Mouse (Mus musculus): Measurements from ENCODE around the gene Mrps25.
A peak's percentile ranks its signal among the peaks of the same experiment; 100 is the strongest.

Gene Mrps25

DNA sequence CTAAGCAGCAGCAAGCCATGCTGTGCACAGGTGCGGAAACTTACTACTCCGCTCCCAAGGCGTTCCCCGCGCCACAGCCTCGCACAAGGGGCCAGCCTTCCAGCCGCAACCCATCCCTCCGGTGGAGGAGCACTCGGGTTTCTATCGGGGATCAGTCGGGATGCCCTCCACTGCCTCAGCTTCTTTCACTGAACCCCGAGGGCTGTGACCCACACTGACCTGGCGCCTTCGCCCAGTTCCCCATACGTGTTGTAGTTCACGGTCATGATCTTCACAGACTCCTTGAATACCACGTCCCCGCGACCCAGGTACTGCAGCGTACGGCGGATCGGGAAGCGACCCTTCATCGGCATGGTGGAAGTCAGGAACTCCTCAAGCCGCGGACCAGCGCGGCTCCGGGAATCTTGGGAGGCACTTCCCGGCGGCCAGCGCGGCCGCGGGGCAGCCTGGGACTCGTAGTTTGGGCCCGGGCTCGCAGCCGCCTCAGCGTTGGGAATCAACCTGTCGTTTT, at the start of gene Mrps25:
TSS of gene Mrps25 (minus strand) at position 413 of the 511 bp plus-strand sequence.
- peak; percentile 12 to 45 for DNase-seq (ENCODE audit: low spot score in 2 of 2)

DNA sequence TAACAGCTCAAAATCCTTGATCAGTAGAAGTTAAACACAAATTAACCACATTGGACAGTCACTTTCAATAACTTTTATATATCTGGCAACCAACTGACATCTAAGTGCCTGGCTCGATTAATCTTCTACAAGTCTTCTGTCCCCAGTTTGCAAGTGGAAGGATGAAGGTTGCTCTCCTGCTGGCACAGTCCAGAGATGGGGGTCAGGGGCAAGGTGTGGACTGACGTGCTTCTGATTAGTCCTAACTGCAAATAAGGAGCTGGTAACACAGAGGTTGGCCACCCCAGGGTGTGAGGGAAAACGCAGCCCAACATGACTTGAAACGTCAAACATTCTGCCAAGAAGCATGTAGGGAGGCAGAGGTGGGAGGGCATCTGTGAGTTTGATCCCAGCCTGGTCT, 47.9 kb upstream of the Mrps25 start:
- no peak for DNase-seq (ENCODE audit: low spot score in 2 of 2)

DNA sequence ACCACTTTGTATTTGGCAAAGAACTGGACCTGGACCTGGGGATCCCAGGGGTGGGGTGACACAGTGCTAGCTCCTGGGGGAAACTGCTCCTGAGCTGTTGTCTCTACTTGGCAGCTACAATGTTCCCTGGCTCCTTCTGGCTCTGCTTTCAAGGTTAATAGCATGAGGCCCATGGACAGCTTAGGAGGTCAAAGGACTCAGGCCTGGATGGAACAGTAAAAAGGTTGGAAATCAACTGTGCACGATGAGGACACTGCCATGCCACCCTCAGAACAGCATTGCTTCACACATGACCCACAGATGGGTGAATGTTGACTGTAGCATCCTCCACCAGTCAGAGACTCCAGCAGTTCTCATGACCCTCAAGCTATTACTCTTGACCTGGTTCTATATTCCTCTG, 47.5 kb upstream of the Mrps25 start:
- no peak for DNase-seq (ENCODE audit: low spot score in 2 of 2)

DNA sequence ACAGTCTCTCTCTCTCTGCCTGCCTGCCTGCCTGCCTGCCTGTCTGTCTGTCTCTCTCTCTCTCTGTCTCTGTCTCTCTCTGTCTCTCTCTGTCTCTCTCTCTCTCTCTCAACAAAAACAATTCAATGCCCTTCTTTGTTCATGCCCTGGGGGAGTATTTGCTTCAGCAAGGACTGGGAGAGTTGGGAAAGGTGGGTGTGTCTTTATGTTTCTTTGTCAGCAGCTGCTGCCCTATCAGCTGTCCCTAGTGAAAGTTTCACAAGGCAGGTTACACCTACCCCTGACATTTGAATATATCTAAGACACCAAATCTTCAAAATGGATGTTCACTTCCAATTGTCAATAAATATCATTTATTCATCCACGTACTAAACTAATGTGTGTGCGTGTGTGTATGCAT, 45.8 kb upstream of the Mrps25 start:
- DNase-seq (ENCODE audit: low spot score in 2 of 2), result no peak

DNA sequence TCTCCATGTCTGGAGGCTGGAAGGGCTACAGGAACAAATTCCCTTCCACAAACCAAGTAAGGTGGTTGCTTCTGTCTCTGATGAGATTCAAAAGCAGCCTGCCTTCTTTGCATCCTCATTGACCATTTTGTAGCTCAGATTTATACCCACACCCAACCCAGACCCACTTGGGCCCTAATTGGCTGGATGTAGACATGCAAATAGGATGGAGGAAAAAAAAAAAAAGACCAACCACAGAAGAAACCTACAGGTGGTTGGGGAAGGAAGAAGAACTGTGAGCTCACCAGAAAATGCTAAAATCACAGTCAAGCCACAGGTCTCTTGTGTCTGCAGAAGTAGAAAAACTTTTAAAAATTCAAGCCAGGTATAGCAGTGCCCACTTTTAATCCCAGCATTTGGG, 45.3 kb upstream of the Mrps25 start:
- DNase-seq (ENCODE audit: low spot score in 2 of 2), result no peak

DNA sequence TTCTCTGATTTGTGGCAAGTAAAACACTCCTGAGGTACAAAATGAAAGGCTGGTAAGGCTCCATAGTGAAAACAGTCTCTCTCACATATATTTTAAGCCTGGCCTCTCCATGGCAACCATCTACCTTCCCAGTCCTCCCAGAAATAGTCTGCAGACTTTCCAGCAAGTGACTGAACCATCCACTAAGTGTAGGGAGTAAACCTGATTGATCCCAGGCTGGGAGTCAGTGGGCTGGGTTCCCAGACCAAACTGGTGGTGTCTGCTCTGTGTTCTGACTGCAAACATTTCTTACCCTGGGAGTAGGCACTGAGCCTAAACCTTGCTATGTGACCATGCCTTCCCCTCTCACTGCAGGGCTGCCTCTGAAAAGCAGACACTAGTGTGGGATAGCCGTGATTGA, 41.1 kb upstream of the Mrps25 start:
- no peak for DNase-seq (ENCODE audit: low spot score in 2 of 2)

DNA sequence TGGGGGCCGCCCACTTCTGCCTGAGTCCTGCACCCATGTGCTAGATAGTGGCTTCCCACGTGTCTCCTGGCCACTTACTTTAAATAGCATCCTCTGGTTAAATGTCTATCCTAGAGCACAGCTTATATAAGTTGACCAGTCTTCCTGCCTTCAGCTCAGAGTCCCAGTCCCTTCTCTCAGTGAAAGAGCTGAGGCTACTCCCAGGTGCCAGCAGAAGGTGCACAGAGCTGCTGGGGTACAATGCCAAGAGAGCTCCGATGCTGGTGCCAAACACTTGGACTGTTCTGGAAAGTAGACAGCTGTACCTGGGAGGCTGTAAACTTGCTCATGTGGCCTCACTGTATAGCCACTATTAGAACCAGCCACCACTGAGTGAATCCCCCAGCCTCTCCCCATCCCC, 38.2 kb upstream of the Mrps25 start:
- no peak for DNase-seq (ENCODE audit: low spot score in 2 of 2)

DNA sequence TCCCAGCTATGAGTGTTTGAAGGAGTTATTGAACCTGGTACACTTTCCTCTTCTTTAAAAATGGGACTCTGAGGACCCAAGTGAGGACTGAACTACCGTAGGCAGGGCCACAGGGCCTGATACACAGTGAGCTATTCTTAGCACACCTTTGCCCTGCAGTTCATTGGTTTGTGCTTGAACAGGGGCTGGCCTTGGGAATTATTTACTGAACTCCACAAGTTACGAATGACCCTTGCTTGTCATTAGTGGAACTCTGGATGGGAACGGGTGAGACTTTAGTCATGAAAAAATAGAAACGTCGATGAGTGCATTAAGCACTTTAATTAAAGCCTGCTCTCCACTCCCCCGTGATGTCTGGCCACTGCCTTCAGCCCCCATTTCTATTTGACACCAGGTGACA, 37.8 kb upstream of the Mrps25 start:
- no peak for DNase-seq (ENCODE audit: low spot score in 2 of 2)

DNA sequence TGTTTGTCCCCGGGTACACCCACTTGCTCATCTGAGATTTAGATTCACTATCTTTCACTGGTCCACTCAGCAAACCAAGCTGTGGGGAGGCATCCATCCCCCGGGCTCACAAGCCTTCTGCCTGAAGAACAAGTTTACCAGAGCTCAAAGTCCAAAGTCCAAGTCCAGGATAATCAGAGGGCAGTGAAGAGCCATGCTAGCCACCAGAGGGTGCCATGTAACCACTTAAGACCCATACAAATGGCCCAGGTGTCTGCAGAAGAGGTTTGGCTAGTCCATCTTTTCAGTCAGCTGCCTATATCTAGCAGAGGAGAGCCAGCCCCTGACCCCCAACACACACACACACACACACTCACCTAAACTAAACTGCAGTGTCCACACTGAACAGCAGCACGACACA, 35.6 kb upstream of the Mrps25 start:
- DNase-seq (ENCODE audit: low spot score in 2 of 2), result no peak

DNA sequence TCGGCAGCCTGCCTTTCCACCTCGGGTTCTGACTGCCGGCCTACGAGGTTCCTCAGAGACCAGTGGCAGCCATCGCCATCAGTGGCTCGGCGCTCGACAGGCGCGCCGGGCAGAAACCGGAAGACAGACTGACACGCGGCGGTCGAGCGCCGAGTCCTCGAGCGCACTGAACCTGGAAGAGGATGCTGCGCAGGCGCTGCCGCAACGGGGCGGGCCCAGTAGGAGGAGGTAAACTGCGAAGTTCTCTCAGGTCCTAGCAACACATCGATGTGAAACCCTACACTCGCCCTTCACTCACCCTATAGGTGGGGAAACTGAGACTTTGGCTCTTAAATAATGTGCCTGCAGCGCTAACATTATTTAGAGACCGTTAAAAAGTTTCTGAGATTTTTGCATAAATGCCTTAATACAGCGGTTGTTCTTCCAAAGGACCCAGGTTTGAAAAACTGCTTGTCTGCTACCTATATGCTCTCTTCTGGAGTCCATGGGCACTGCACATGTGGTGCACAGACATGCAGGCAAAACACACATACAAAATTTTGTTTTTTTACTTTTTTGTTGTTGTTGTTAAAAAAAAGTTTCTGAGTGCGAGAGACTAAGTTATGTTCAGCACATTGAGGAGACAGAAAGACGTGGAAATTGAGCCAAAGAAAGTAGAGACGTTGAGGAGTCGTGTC, 31.1 kb upstream of the Mrps25 start, which contains the start of gene Rbsn:
TSS of gene Rbsn (minus strand) at position 153 of the 677 bp plus-strand sequence.
- DNase-seq (ENCODE audit: low spot score in 2 of 2), result peak; percentile 79 to 89

DNA sequence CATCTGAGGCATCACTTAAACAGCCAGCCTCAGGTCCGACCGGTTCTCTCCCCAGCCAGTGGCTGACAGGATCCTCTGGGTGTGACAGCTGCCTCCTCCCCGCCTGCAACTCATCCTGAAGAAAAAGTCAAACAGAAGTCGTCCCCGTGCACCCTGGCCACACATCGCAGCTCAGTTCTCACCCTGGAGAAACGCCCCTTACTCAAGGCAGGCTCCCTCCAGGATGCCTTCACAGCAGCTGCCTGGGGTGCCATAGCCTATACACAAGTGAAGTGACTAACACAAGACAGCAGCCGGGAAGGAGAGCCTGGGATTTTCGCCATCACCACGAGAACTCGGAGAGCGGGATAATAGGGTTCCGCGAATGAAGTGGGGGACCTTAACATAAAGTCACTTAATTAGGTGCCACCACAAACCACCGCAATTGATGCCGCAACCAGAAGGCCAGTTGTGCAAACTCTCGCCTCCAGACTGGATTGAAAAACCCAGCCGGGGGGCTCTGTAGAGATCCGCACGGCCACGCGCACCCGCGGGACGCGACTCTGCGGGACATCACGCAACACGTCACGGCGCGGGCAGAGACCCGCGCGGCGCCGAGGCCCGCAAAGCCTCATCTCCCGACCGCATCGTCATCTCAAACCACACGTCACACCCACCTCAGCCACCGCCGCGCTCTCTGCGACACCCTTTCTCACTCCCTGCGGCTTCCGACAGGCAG, 30.4 kb upstream of the Mrps25 start:
- peak in 1 of 2 experiments; percentile 4 for DNase-seq (ENCODE audit: low spot score in 2 of 2)

DNA sequence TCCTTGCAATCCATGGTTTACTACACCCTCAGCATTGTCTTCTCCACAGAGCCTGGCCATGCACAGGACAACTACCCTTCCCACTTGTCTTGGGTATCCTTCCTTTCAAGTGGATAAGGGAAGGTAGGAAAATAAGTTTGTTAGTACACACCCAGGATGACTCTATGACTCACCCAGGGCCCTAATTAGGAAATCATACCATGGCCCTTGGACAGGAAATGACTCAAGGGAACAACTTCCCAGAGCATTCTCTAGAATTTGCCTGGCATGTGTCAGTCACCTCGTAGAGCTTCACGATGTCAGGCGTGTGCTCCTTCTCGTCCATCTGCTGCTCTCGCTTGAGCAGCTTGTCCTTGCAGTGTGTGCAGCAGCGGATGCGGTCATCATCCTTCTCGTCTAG, 15.6 kb upstream of the Mrps25 start:
- no peak for DNase-seq (ENCODE audit: low spot score in 2 of 2)

DNA sequence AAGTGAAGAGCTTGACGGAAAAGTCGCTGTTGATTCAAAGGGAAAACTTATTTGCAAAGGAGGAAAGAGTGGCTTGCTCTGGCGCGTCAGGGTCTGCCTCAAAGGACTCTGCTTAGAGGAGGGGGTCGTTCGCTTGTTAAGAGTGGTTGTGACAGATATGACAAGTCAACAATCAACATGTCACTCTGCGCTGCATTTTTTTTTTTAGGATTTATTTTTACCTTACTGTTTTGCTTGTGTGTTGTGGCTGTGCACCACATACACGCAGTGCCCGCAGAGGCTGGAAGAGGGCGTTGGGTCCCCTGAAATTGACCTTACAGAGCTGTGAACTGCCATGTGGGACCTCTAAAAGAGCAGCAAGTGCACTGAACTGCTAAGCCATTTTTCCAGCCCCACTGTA, 345 bp upstream of the Mrps25 start:
- DNase-seq (ENCODE audit: low spot score in 2 of 2), result no peak

DNA sequence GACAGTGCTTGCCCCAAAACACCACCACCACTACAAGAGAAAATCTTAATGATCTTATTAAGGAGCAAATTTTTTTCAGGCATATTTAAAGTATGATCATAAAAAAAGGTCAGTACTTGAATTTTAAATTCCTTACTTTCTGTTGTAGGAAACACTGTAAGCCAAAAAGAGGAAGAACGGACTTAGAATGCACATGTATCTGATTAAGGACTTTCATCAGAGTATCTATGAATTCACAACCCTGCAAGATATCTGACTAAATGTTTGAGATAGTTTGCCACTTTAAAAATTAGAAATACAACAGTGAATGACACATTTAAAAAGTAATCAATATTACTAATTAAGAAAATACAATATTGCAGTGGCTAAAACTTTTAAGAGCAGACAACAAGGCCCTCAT, 7.4 kb downstream of the Mrps25 start:
- no peak for DNase-seq (ENCODE audit: low spot score in 2 of 2)

DNA sequence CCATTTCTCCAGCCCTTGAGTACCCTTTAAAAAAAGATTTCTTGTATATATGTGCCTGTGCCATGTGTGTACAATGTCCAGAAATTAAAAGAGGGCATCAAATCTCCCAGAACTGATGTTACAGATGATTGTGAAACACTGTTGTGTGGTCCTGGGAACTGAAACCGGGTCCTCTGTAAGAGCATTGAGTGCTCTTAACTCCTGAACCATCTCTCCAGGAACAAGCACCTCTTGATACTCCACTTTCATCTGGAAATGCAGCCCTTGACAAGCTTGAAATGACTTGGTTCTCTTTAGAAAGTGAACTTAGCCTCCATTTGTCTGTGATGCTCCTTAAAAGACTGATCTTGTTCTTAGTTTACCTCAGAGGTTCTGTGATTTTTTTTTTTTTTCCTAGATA, 21.1 kb downstream of the Mrps25 start:
- no peak for DNase-seq (ENCODE audit: low spot score in 2 of 2)

DNA sequence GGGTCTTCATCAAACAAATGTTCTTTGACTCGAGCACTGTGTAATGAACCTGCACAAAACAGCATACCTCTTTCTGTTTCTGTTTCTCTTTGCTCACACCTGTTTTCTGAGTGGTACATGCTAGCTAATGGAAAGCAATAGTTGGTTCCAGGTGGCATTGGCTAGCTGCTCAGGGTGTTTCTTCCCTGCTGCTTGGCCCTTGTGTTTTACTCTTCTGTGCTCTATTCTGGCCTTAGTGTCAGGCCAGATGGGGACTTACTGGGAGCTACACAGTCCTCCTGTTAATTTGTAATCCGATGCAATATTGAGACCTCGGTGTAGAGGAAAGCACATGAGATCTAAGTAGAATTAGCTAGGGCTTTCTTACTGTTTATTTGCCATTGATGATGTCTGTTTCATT, 25.0 kb downstream of the Mrps25 start:
- no peak for DNase-seq (ENCODE audit: low spot score in 2 of 2)

DNA sequence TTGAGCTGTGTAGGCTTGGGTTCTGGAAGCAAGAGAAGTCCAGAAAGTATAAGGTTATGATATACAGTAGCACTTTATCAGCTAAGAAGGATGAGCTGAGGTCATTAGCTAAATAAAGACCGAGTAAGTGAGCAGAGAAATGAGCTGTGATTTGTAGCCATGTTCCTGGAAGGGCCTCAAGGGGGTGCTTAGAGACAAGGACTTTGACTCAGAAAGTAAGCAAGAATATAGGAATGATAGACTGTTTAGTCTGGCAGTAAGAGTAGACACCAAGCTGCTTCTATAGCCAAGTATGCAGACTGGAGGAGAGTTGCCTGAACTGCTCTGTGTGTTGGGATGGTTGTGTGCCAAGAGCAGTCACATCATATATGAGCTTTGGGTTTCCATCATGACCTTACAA, 30.1 kb downstream of the Mrps25 start:
- DNase-seq (ENCODE audit: low spot score in 2 of 2), result no peak

DNA sequence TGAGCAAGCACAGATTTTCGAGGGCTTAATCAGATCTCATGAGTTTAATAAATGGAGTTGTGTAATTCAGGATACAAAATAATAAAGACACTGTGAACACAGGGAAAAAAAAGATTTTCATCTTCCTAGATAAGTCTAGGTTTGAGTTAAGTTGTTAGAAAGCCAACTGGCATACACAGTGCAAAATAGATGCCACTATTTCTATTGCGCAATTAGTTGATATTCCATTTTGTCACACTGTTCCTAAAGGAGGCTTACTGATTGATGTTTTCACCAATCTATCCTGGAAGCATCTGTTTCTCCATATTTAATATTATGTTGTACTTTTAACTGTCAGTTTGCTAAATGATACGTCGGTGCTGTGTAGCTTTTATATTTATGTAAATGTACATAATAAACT, 38.0 kb downstream of the Mrps25 start:
- no peak for DNase-seq (ENCODE audit: low spot score in 2 of 2)

DNA sequence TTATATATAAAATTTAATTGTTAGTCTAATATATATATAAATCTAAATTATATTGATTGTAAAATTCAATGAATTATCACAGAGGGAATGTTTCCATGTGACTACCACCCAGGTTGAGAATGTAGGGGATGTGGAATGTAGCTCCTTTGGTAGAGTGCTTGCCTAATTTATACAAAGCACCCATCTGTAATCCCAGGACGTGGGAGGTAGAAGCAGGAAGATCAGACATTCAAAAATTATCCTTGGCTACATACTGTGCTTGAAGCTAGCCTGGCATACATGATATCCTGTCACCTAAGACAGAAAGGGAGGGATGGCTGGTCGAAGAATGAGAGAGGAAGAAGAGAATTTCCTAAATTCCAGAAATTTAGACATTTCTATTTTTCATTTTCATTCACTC, 47.5 kb downstream of the Mrps25 start:
- DNase-seq (ENCODE audit: low spot score in 2 of 2), result no peak

DNA sequence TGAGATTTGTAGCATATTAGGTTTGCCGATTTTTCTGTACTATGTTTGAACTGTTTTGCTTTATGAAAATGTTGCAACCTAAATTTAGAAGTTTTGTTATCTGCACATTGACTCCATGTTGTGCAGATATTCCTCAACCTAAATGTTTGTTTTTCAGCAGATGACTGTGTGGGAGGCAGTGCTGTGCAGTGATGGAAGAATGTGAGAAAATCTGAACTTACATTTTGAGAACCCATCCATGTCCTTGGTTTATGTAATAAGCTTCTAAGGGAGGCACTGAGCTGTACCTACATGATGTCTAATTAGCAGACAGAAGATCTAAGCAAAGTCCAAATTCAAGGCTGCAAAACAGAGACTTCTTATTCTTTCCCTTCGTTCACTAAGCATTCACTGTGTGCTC, 50.2 kb downstream of the Mrps25 start:
- no peak for DNase-seq (ENCODE audit: low spot score in 2 of 2)

DNA sequence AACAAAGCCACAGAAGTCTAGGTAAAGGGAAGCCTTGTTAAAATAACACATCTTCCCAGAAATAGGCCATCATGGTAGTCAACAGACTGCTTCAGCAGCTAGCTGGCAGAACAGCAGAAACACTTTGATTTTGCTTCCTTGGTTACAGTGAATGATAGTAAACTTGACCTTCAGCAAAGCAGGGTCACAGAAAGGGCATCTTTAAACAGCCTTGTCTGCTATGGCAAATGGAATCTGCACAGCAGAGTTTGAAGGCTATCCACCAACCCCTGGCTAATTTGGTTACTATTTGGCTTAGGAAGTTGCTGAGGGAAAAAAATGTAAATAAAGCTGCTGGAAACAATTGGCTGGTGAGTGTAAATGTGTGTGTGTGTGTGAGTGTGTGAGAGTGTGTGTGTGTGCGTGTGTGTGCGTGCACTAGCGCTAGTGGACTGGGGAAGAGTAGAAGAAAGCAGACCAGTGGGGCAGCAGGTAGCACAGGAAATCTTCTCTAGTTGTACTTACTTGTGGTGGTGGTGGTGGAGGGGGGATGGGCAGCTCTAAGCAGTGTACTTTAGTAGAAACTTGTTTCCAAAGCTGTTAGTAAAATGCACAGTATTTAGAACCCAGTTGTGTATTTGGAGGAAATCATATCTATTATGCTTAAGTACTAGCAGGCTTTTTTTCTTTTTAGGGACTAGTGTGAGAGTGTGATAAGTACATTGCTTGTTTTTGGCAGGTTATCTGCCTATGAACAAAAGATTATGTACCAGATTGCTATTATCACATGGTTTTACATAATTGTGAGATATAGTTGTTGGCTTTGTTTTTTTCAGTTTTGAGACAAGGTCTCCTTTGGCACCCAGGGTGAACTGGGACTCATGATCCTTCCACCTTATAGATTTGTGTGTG, 51.6 kb downstream of the Mrps25 start:
- no peak for DNase-seq (ENCODE audit: low spot score in 2 of 2)

DNA sequence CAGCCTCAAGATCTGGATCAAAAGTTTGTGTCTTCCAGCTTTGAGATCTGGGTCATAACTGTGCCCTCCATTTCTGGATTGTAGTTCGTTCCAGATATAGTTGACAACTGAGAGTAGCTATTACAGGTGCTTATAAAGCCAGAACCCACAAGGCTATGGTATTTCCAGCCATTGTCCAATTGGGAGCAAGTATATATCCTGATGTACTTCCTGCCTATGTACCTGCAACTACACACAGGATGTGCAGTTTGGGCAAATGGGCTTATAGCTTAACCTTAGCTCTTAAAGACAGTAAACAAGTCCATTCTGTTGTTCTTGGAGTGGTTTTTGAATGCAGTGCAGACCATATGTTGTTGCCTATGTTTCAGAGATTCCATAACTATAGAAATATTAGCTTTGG, 52.4 kb downstream of the Mrps25 start:
- no peak for DNase-seq (ENCODE audit: low spot score in 2 of 2)

Data from thymus, postnatal 10 days (tissue).